Mouse (Mus musculus): ENCODE data around the gene Tmpo. TPM values are rescaled to one million over a fixed set of nuclear protein-coding genes. Genes with fewer than 3 reads are reported as not detected.

Gene Tmpo
- polyA plus RNA-seq, 1 experiment from 2014 or later, result 207 TPM

DNA sequence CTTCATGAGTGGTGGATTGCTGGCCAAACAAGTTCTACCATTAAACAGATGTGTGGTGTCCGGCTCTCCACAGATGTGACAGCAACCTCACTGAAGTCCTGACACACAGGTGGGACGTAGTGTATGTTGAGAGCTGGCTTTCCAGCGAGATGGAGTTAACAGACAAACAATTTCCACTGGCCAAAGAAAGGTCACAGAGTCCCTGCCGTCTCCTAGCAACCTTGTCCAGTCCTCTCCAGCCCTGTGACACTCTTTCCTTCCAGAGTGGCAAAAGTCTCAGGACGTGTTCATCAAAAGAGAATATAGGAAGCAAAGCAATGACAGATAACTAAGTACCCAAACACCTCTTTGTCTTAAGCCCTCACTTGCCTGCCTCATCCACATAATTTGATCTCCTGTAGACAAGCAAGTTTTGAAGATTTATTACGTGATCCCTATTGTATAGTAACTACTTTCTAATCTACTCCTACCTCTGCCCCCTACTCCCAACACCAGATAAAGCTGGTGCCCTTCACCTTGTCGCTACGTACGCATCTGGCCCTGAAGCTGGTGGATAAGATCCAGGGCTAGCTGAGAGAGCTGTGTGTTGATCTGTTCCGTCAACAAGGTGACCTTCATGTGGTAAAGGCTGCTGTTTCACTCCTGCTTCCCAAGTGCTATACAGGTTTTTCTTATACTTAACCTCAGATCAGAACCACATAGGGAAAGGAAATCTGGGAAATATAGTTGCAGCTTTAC is 54.3 kb downstream of the Tmpo start:
- peaks cover 13% of the 10 kb centered on the region for H3K4me1 ChIP-seq (replicated peaks; ENCODE audit: control insufficient read depth, insufficient read depth, low read length)
- DNase-seq (ENCODE audit: low spot score), result no peak
- no peaks in the 10 kb centered on the region for H3K27me3 ChIP-seq (replicated peaks; ENCODE audit: control insufficient read depth, insufficient read depth, low read length)
- no peak overlapping the region for H3K4me2 ChIP-seq
- no peak overlapping the region; the same call in 1 of the 2 replicates for H3K27ac ChIP-seq (ENCODE audit: low read depth, low read length)
- H3K9me3 ChIP-seq (ENCODE audit: control insufficient read depth, low read length), result no peaks in the 10 kb centered on the region
- WGBS, result 62% methylated on average over 10 of the region's 10 CpGs
- no peak overlapping the region for H3K4me3 ChIP-seq (ENCODE audit: low read depth, low read length)
- H3K9ac ChIP-seq (ENCODE audit: low read depth, low read length), result no peak overlapping the region
- H3K36me3 ChIP-seq (ENCODE audit: control insufficient read depth, insufficient read depth, low read length), result peaks cover 3% of the 10 kb centered on the region
- no peak for ATAC-seq (replicated peaks; ENCODE audit: low FRiP score)

DNA sequence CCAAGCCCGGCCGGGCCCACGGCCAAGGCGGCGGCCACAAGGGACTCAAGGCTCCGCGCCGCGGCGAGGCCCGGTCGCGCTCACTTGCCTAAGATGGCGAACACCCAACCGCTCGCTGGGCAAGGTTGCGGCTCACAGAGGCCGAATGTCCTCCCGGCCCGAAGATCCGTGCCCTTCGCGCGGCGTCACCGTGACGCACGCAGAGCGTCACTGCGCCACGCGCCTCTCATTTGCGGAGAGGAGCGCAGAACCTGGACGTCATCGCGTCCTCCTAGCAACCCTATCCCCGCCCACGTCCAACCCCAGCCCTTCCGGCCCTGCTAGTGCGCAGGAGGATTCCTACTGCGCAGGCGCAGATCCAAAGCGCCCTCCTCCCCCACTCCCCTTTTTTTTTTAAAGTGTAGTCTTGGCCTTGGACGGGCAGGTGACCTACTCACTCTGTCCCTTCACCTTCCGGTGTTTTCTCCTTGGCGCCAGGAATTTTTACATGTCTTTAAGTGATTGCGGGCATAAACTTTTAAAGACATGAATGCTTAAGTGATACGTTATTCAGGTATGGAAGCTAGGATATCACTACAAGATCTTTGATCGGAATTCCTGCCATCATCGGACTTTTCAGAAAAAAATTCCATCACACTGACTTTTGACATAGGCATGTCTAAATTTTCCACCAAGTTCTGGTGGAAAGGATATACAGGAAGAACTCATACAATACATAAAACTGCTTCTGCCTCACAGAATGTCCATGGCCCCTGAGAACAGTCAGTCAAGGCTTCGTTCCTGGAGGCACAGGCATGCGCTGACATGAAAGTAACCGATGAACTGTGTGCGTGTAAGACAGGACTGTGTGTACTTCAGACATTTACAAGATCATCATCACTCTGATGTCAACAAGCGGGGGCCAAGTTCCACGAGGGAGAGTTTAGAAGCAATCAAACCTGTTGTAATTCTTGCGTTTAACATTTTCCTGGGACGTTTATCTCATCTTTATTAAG is 57.0 kb downstream of the Tmpo start, which contains the start of gene Slc25a3:
Slc25a3 (minus strand) TSS at position 232 of the 995 bp plus-strand sequence.
- Histone ChIP-seq H3K36me3 (ENCODE audit: control insufficient read depth, insufficient read depth, low read length) (peaks cover 24% of the 10 kb centered on the region), H3K9ac (ENCODE audit: low read depth, low read length) (peak within 1 kb of the TSS; percentile 97), H3K4me3 (ENCODE audit: low read depth, low read length) (peak within 1 kb of the TSS; percentile 98), H3K27me3 (replicated peaks; ENCODE audit: control insufficient read depth, insufficient read depth, low read length) (no peaks in the 10 kb centered on the region), H3K27ac (ENCODE audit: low read depth, low read length) (peak within 1 kb of the TSS; percentile 90), H3K4me1 (replicated peaks; ENCODE audit: control insufficient read depth, insufficient read depth, low read length) (peaks cover 19% of the 10 kb centered on the region), H3K9me3 (ENCODE audit: control insufficient read depth, low read length) (no peaks in the 10 kb centered on the region), H3K4me2 (peak within 1 kb of the TSS; percentile 82)
- 12% methylated on average over 59 of the region's 59 CpGs for WGBS
- DNase-seq (ENCODE audit: low spot score), result peak; percentile 95
- ATAC-seq (replicated peaks; ENCODE audit: low FRiP score), result peak; percentile 98

DNA sequence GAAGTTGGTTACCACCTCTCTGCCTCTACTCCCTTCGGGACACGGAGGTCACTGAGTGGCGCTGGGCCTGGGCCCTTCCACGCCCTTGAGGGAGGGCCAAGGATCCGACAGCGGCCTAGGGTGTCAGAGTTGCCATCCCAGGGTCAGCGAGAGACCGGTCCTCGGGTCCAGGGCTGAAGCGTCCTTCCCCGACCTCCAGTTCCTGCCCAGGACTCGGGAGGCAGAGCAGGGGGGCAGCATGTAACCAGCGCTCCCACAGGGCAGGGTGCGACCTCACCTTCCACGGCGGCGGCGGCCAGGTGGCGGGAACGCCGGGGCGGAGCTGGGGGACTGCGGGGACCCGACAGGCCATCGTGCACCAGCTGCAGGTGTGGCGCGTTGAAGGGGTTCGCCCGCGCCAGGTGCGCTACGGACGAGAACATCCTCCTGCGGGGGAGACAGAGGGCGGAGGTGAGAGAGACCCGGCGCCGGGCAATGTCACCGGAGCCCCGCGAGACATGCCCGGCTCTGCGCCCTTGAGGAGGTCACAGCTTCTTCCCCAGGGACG is 57.8 kb downstream of the Tmpo start:
- Histone ChIP-seq H3K27ac (ENCODE audit: low read depth, low read length) (peak overlapping the region; percentile 90), H3K9ac (ENCODE audit: low read depth, low read length) (peak overlapping the region; percentile 97), H3K36me3 (ENCODE audit: control insufficient read depth, insufficient read depth, low read length) (peaks cover 28% of the 10 kb centered on the region), H3K9me3 (ENCODE audit: control insufficient read depth, low read length) (no peaks in the 10 kb centered on the region), H3K4me3 (ENCODE audit: low read depth, low read length) (peak overlapping the region; percentile 98), H3K4me2 (peak overlapping the region; percentile 82), H3K4me1 (replicated peaks; ENCODE audit: control insufficient read depth, insufficient read depth, low read length) (peaks cover 19% of the 10 kb centered on the region), H3K27me3 (replicated peaks; ENCODE audit: control insufficient read depth, insufficient read depth, low read length) (no peaks in the 10 kb centered on the region)
- DNase-seq (ENCODE audit: low spot score), result peak; percentile 57
- under 1% methylated on average over 42 of the region's 44 CpGs for WGBS
- peak; percentile 50 for ATAC-seq (replicated peaks; ENCODE audit: low FRiP score)

DNA sequence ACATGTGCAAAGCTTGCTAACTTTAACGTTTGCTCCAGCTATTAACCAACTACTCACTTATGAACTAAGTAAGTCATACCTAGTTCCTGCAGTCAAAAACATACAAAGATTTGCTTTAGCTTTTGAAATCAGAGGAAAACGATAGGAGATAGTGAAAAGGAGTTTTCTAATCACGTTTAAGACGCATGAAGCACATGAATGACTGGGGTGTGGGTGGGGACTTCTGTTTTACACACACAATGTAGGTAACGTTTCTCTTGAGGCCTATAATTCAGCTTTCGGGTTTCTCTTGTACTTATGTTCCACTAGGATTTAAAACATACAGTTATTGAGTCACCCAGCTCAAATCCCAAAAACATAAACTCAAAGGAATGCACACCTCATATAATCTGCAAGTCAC is 58.5 kb downstream of the Tmpo start:
- no peaks in the 10 kb centered on the region for H3K9me3 ChIP-seq (ENCODE audit: control insufficient read depth, low read length)
- 25% methylated on average over 6 of the region's 6 CpGs for WGBS
- peak overlapping the region; percentile 98 for H3K4me3 ChIP-seq (ENCODE audit: low read depth, low read length)
- DNase-seq (ENCODE audit: low spot score) (no peak), ATAC-seq (replicated peaks; ENCODE audit: low FRiP score) (no peak)
- H3K27me3 ChIP-seq (replicated peaks; ENCODE audit: control insufficient read depth, insufficient read depth, low read length), result no peaks in the 10 kb centered on the region
- H3K36me3 ChIP-seq (ENCODE audit: control insufficient read depth, insufficient read depth, low read length), result peaks cover 35% of the 10 kb centered on the region
- peak overlapping the region; percentile 82 for H3K4me2 ChIP-seq
- H3K9ac ChIP-seq (ENCODE audit: low read depth, low read length), result peak overlapping the region; percentile 97
- no peak overlapping the region for H3K27ac ChIP-seq (ENCODE audit: low read depth, low read length)
- H3K4me1 ChIP-seq (replicated peaks; ENCODE audit: control insufficient read depth, insufficient read depth, low read length), result peaks cover 19% of the 10 kb centered on the region

DNA sequence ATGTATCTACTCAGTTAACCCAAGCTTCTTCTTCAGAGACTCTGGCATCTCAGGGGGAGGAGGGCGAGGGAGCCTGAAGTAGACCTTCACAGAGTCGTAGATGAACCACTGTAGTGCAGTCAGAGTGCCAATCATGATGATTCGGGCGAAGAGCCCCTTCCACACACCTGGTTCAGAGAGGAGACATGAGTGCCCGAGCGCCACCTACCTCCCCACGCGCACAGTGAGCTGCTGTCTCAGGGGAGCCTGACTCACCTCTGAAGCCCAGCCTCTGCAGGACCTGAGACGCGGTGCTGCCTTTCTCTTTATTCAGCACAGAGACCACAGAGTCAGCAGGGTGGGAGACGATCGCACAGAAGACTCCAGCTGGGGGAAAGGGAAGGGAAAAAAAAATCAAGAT is 64.2 kb downstream of the Tmpo start:
- 92% methylated on average over 12 of the region's 12 CpGs for WGBS
- H3K9me3 ChIP-seq (ENCODE audit: control insufficient read depth, low read length), result no peaks in the 10 kb centered on the region; the same call in 1 of the 2 replicates
- no peak overlapping the region for H3K4me2 ChIP-seq
- no peaks in the 10 kb centered on the region for H3K27me3 ChIP-seq (replicated peaks; ENCODE audit: control insufficient read depth, insufficient read depth, low read length)
- no peak overlapping the region for H3K27ac ChIP-seq (ENCODE audit: low read depth, low read length)
- no peak for DNase-seq (ENCODE audit: low spot score)
- H3K36me3 ChIP-seq (ENCODE audit: control insufficient read depth, insufficient read depth, low read length), result peaks cover 69% of the 10 kb centered on the region
- 0 out of 2 replicates have a peak, but pooled peaks have one; percentile 7 for ATAC-seq (replicated peaks; ENCODE audit: low FRiP score)
- no peak overlapping the region for H3K9ac ChIP-seq (ENCODE audit: low read depth, low read length)
- peaks cover 7% of the 10 kb centered on the region for H3K4me1 ChIP-seq (replicated peaks; ENCODE audit: control insufficient read depth, insufficient read depth, low read length)
- no peak overlapping the region for H3K4me3 ChIP-seq (ENCODE audit: low read depth, low read length)

DNA sequence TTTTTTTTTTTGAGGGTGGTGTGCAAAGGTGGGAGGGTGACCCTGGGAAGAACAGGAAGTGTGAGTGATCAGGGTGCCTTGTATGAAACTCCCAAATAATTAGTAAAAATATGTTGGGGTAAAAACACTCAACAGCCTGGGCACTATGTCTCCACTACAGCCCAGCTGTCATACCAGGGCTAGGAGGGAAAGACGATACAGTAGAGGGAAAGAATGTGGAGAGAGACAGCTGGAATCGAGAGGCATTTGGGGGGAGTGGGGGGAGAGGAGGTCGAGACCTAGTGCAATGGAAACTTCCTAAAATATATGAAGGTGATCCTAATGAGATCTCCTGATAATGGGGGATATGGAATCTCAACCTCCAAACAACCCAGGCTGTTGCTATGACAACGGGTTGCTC is 71.3 kb downstream of the Tmpo start:
- no peak overlapping the region for H3K4me2 ChIP-seq
- H3K4me3 ChIP-seq (ENCODE audit: low read depth, low read length), result no peak overlapping the region
- H3K9ac ChIP-seq (ENCODE audit: low read depth, low read length), result no peak overlapping the region
- peaks cover 16% of the 10 kb centered on the region for H3K36me3 ChIP-seq (ENCODE audit: control insufficient read depth, insufficient read depth, low read length)
- DNase-seq (ENCODE audit: low spot score) (no peak), ATAC-seq (replicated peaks; ENCODE audit: low FRiP score) (no peak)
- no peaks in the 10 kb centered on the region for H3K4me1 ChIP-seq (replicated peaks; ENCODE audit: control insufficient read depth, insufficient read depth, low read length)
- no peaks in the 10 kb centered on the region for H3K27me3 ChIP-seq (replicated peaks; ENCODE audit: control insufficient read depth, insufficient read depth, low read length)
- no peaks in the 10 kb centered on the region; the same call in 1 of the 2 replicates for H3K9me3 ChIP-seq (ENCODE audit: control insufficient read depth, low read length)
- WGBS, result 74% methylated on average over 4 of the region's 4 CpGs
- no peak overlapping the region for H3K27ac ChIP-seq (ENCODE audit: low read depth, low read length)

DNA sequence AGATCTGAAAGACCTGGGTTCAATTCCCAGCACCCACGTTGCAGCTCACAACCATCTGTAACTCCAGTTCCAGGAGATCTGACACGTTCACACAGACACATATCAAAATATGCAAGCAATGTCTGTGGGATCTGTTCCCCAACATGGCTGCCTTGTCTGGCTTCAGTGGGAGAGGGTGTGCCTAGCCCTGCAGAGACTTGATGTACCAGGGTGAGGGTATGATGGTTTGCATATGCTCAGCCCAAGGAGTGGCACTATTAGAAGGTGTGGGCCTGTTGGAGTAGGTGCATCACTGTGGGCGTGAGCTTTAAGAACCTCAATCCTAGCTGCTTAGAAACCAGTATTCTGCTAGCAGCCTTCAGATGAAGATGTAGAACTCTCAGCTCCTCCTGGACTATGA is 75.1 kb downstream of the Tmpo start:
- no peak for ATAC-seq (replicated peaks; ENCODE audit: low FRiP score)
- H3K27ac ChIP-seq (ENCODE audit: low read depth, low read length), result no peak overlapping the region
- no peaks in the 10 kb centered on the region for H3K36me3 ChIP-seq (ENCODE audit: control insufficient read depth, insufficient read depth, low read length)
- H3K4me1 ChIP-seq (replicated peaks; ENCODE audit: control insufficient read depth, insufficient read depth, low read length), result no peaks in the 10 kb centered on the region
- H3K4me2 ChIP-seq, result no peak overlapping the region
- 79% methylated on average over 3 of the region's 3 CpGs for WGBS
- H3K9ac ChIP-seq (ENCODE audit: low read depth, low read length), result no peak overlapping the region
- no peak overlapping the region for H3K4me3 ChIP-seq (ENCODE audit: low read depth, low read length)
- no peaks in the 10 kb centered on the region for H3K9me3 ChIP-seq (ENCODE audit: control insufficient read depth, low read length)
- no peaks in the 10 kb centered on the region for H3K27me3 ChIP-seq (replicated peaks; ENCODE audit: control insufficient read depth, insufficient read depth, low read length)
- no peak for DNase-seq (ENCODE audit: low spot score)

DNA sequence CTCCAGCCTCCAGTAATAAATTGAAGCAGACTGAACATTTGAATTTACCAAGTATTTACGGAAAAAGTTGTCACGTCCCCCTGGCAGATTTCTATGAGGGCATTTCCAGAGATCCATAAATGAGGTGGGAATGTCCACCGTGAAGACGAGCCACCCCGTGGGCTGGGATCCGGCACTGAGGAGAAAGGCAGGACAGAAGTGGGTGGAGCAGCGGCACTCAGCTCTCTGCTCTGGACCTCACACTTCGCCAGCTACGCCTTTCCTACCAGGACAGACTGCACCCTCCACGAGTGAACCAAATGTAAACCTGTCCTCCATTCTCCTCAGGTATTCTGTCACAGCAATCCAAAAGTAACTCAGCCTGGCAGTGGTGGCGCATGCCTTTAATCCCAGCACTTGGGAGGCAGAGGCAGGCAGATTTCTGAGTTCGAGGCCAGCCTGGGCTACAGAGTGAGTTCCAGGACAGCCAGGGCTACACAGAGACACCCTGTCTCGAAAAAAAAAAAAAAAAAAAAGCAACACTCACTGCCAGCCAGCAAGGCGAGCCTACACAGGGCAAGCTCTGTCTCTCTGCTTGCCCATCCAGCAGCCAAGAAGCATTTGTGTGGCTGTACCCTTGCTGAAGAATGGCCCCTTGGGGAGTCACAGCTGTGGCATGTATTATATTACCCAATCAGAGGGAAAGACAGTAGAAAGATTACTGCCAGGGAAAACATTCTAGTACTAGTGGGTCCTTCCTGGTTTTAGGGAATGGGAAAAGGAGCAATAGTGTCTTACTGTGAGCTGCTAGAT is 78.1 kb downstream of the Tmpo start:
- DNase-seq (ENCODE audit: low spot score), result no peak
- 90% methylated on average over 14 of the region's 14 CpGs for WGBS

More for the DNA sequence above, 78.1 kb downstream of the Tmpo start:
- H3K9ac ChIP-seq (ENCODE audit: low read depth, low read length), result no peak overlapping the region
- no peak overlapping the region for H3K27ac ChIP-seq (ENCODE audit: low read depth, low read length)
- H3K36me3 ChIP-seq (ENCODE audit: control insufficient read depth, insufficient read depth, low read length), result no peaks in the 10 kb centered on the region
- H3K4me1 ChIP-seq (replicated peaks; ENCODE audit: control insufficient read depth, insufficient read depth, low read length), result no peaks in the 10 kb centered on the region
- H3K4me3 ChIP-seq (ENCODE audit: low read depth, low read length), result no peak overlapping the region
- no peaks in the 10 kb centered on the region for H3K9me3 ChIP-seq (ENCODE audit: control insufficient read depth, low read length)
- no peak for ATAC-seq (replicated peaks; ENCODE audit: low FRiP score)
- H3K4me2 ChIP-seq, result no peak overlapping the region
- H3K27me3 ChIP-seq (replicated peaks; ENCODE audit: control insufficient read depth, insufficient read depth, low read length), result no peaks in the 10 kb centered on the region

All from liver, embryonic 11.5 days (tissue).